Mouse (Mus musculus) E14TG2a.4 (cell line): ENCODE results near the gene Grm2.

Source experiments
- H3K27me3 ChIP-seq: 2 replicates; pipeline ENCODE4 v1.6.1; 2014; ENCODE audit warnings: low read length, control low read depth; ENCODE audit not compliant: insufficient read depth
- H3K36me3 ChIP-seq: 2 replicates; pipeline ENCODE4 v1.6.1; 2014; ENCODE audit warnings: low read length, control low read depth; ENCODE audit not compliant: insufficient read depth
- H3K4me1 ChIP-seq: replicated peaks from 2 replicates; pipeline ENCODE4 v1.6.1; 2014; ENCODE audit warnings: low read depth, low read length, control low read depth
- H3K4me3 ChIP-seq: replicated peaks from 2 replicates; pipeline ENCODE4 v1.5.1; 2014; ENCODE audit warnings: mild to moderate bottlenecking, low read length
- H3K9me3 ChIP-seq: 2 replicates; pipeline ENCODE4 v1.6.1; 2014; ENCODE audit warnings: low read length, control low read depth
- CTCF ChIP-seq: conservative IDR thresholded peaks from 2 replicates; pipeline ENCODE4 v1.5.1; 2014; ENCODE audit warnings: low read length
- NANOG ChIP-seq: IDR thresholded peaks from 2 replicates; pipeline ENCODE4 v1.6.1; 2014; ENCODE audit warnings: borderline replicate concordance, low read length, mixed read lengths
- POU5F1 ChIP-seq: IDR thresholded peaks from 2 replicates; pipeline ENCODE4 v1.6.1; 2014; ENCODE audit warnings: low read length, borderline replicate concordance

Grm2 gene

GRCm38 (mm10) chr9:106655884-106656720 lies at the start of gene Grm2:
TSS of gene Grm2 (minus strand) at chr9:106656082.
- TF ChIP-seq NANOG = no peak
- TF ChIP-seq CTCF = no peak
- no peak for TF ChIP-seq POU5F1
- Histone ChIP-seq H3K4me1 (peaks cover 42% of the 10 kb centered on the region), H3K4me3 (peak within 1 kb of the TSS; percentile 81)

DNA sequence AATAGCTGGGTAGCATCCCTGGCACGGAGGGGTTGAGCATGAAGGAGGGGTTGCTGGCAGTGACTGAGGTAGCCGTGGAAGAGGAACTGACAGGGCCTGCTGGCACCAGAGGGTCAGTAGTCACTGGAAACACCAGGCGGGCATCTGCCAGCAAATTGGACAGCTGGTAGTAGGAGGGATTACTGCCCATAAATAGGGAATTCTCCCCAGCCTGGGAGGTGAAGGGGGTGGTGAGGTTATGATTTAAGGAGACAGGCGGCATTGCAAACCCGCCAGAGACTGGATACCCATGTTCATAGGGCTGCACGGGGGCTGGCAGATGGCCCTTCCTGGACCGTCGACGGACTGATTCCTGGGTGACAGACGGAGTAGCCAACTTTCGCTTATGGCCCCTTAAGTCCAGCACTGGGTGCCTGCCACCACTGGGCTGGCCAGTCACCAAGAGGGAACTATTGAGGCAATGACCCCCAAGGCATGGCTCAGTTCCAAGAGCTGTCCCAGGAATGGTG lies 37.1 kb upstream of the Grm2 start:
- Histone ChIP-seq H3K36me3 (peaks cover 67% of the 10 kb centered on the region), H3K4me1 (peaks cover 32% of the 10 kb centered on the region), H3K9me3 (no peaks in the 10 kb centered on the region), H3K4me3 (0 out of 2 replicates have a peak overlapping the region, but pooled peaks have one; percentile 1), H3K27me3 (no peaks in the 10 kb centered on the region)
- TF ChIP-seq CTCF (no peak), POU5F1 (no peak), NANOG (no peak)

More at GRCm38 (mm10) chr9:106655884-106656720, at the start of gene Grm2:
- Histone ChIP-seq H3K36me3 (peaks cover 38% of the 10 kb centered on the region), H3K9me3 (no peaks in the 10 kb centered on the region), H3K27me3 (peaks cover 54% of the 10 kb centered on the region)

DNA sequence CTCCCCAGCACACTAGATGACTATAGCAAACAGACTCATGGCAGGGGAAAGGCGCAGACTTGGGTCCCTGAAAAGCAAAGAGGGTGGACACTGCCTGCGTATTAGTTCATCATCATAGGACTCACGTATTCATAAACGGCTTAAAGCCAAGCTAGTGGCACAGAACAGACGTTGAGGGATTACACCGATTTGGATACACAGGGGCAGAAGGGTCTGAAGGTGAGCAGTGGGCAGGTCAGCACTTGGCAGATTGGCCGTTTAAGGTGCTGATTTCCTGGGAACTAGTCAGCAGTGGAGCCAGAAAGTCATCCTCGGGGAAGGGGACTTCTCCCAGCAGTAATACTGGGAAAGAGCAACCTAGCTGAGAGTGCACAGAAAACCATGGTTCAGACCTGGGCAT lies 33.0 kb upstream of the Grm2 start:
- no peaks in the 10 kb centered on the region for H3K27me3 ChIP-seq

DNA sequence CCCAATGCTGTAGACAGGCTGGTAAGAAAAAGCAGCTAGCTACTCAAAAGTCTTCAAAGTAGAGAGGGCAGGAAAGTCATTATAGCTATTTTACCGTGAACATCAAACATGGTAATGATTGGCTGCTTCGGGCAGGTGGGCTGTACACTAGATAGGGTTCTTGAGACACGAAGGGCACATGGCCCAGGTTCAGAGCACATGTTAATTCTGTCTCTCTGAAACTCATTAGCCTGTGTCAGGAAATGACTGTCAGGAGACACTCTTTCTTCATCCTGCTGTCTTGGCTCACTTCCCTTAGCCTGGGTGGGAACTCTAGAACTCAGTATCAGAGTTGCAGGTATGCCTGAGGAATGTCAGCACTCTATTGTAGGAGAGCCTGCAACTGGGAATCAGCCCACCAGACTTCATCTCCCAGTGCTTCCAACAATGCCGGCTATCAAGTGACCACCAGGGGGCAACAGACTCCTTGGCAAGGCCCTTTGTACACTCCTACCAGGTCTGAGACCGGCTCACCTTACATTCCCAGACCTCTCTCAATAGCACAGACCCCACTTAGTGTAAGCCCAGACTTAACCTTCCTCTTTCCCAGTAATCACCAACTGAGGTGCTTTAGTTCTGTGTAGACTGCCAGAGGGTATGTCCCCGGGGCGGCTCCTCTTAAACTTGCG lies 31.2 kb upstream of the Grm2 start:
- H3K36me3 ChIP-seq = peaks cover 41% of the 10 kb centered on the region
- peak overlapping the region; percentile 86 for H3K4me3 ChIP-seq
- H3K9me3 ChIP-seq = no peaks in the 10 kb centered on the region
- H3K4me1 ChIP-seq = peaks cover 49% of the 10 kb centered on the region
- no peaks in the 10 kb centered on the region for H3K27me3 ChIP-seq
- TF ChIP-seq CTCF = peak; percentile 88
- TF ChIP-seq POU5F1 = no peak
- peak; percentile 90 for TF ChIP-seq NANOG

More for the DNA sequence above, 33.0 kb upstream of the Grm2 start:
- no peaks in the 10 kb centered on the region for H3K9me3 ChIP-seq
- H3K4me1 ChIP-seq = peaks cover 64% of the 10 kb centered on the region
- H3K36me3 ChIP-seq = peaks cover 48% of the 10 kb centered on the region
- TF ChIP-seq CTCF (no peak), POU5F1 (no peak), NANOG (no peak)
- H3K4me3 ChIP-seq = no peak overlapping the region

DNA sequence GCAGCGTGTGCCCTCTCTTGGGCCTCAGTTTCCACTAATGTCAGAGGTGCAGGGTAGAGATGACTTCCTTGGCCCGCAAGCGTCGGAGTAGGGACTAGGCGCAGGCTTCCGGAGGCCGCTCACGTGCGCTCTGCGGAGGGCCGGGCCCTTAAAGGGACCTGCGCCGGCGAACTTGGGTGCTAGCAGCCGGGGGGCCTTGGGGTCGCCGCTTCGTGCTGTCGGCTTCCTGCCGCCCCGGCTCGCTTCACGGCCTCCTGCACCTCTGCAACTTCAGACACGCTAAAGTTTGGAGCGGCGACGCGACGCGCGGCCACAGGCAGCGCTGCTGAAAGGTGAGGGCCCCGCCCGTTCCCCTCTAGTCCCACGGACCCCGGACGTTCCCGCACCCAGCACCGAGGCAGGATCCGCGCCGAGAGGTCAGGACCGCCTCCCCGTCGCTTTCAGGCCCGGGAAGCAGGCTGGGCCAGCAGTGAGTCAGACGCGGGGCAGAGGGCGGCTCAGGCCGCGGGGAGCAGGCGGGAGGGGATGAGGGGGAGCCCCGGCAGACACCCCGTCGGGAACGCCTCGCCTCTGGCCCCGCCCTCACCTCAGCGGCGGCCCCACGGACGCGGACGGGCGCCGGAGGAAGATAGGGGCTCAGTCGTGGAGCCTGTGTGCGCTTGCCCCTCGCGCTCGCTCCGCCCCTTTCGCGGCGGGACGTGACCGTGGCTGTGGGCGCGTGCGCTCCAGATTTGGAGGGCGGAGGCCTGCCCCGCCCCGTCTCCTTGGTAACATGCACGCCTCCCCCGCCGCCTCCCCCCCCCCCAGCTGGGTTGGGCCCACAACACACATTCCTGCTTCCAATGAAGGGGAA lies 29.6 kb upstream of the Grm2 start, which contains the start of gene Tex264:
Gene Tex264 (minus strand): TSS at position 679 of the 853 bp plus-strand sequence.
- Histone ChIP-seq H3K4me3 (peak within 1 kb of the TSS; percentile 86), H3K4me1 (peaks cover 51% of the 10 kb centered on the region), H3K9me3 (no peaks in the 10 kb centered on the region), H3K36me3 (peaks cover 43% of the 10 kb centered on the region), H3K27me3 (no peaks in the 10 kb centered on the region)
- TF ChIP-seq POU5F1 (no peak), CTCF (no peak), NANOG (no peak)

GRCm38 (mm10) chr9:106684918-106685248 lies 29.0 kb upstream of the Grm2 start:
- peaks cover 57% of the 10 kb centered on the region for H3K4me1 ChIP-seq
- no peaks in the 10 kb centered on the region for H3K9me3 ChIP-seq
- peaks cover 48% of the 10 kb centered on the region for H3K36me3 ChIP-seq
- TF ChIP-seq CTCF = no peak
- peak overlapping the region; percentile 86 for H3K4me3 ChIP-seq
- H3K27me3 ChIP-seq = no peaks in the 10 kb centered on the region

DNA sequence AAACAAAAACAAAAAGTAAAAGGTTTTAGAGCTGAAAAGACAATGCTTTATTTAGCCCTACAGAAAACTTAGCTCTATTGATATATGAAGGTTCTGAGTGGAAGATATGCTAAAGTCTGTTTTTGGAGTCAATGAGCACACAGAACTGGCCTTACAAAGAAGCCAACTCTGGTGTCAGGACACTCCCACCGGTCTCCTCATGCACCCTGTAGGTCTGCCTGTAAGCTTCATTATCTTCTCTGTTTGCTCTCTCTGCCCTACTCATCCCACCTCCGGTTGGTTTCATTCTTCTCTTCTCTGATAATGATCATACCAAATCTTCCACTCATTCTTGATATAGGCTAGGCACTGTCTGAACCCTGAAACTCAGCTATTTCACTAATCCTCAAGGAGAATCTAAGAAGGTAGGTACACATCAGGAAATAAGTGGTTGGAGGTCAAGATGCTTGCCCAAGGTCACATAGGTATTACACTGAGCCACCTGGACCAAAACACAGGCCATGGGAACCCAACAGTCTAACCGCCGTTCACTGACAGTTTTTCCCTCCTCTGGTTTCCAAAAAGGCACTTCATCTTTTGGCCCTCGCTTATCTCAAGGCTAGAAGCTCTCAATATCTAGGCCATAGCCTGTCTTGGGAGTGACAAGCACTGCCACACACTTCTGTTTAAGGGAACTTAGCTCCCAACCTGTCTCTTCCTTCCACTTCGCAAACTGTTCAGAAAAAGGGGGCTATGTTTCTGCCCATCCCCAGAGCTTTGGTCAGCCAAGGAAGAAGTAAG lies 28.4 kb upstream of the Grm2 start:
- Histone ChIP-seq H3K9me3 (no peaks in the 10 kb centered on the region), H3K4me3 (peak overlapping the region; percentile 86), H3K36me3 (peaks cover 49% of the 10 kb centered on the region), H3K27me3 (no peaks in the 10 kb centered on the region), H3K4me1 (peaks cover 59% of the 10 kb centered on the region)
- TF ChIP-seq NANOG (no peak), POU5F1 (no peak), CTCF (no peak)
